Mouse (Mus musculus): ENCODE results near the gene Lrrc43. TPM values are rescaled to one million over a fixed set of nuclear protein-coding genes. Genes with fewer than 3 reads are reported as not detected.

Gene Lrrc43
- polyA plus RNA-seq, 1 experiment, result 3.8 TPM

- H3K4me3 ChIP-seq (replicated peaks; ENCODE audit: extremely low read depth, low read depth, low read length), result no peak overlapping the region
- TF ChIP-seq CTCF (IDR thresholded peaks at IDR 0.05; ENCODE audit: insufficient read depth, low read length) (no peak), POLR2A (IDR thresholded peaks at IDR 0.05; ENCODE audit: borderline replicate concordance, extremely low read depth, low read depth, low read length) (no peak)
- 61% methylated on average over 3 of the region's 3 CpGs for WGBS
- no peak for DNase-seq
- peaks cover 2% of the 10 kb centered on the region; the same call in 1 of the 2 replicates for H3K4me1 ChIP-seq (ENCODE audit: control insufficient read depth, insufficient read depth, low read length)
These were observed 23.0 kb downstream of the Lrrc43 start for GRCm38 (mm10) chr5:123512102-123512501.

- no peak overlapping the region for H3K4me3 ChIP-seq (replicated peaks; ENCODE audit: extremely low read depth, low read depth, low read length)
- WGBS, result 89% methylated on average over 5 of the region's 5 CpGs
- TF ChIP-seq POLR2A (IDR thresholded peaks at IDR 0.05; ENCODE audit: borderline replicate concordance, extremely low read depth, low read depth, low read length) (no peak), CTCF (IDR thresholded peaks at IDR 0.05; ENCODE audit: insufficient read depth, low read length) (no peak)
- H3K4me1 ChIP-seq (ENCODE audit: control insufficient read depth, insufficient read depth, low read length), result no peaks in the 10 kb centered on the region
- no peak for DNase-seq
These were observed 25.8 kb downstream of the Lrrc43 start for GRCm38 (mm10) chr5:123514871-123515270.

GRCm38 (mm10) chr5:123520666-123521065 is 31.6 kb downstream of the Lrrc43 start:
- Histone ChIP-seq H3K4me1 (ENCODE audit: control insufficient read depth, insufficient read depth, low read length) (peaks cover 4% of the 10 kb centered on the region), H3K4me3 (replicated peaks; ENCODE audit: extremely low read depth, low read depth, low read length) (no peak overlapping the region)
- no peak for DNase-seq
- 90% methylated on average over 9 of the region's 9 CpGs for WGBS
- no peak for TF ChIP-seq POLR2A (IDR thresholded peaks at IDR 0.05; ENCODE audit: borderline replicate concordance, extremely low read depth, low read depth, low read length)

- DNase-seq, result no peak
- H3K4me1 ChIP-seq (ENCODE audit: control insufficient read depth, insufficient read depth, low read length), result peaks cover 4% of the 10 kb centered on the region
- H3K4me3 ChIP-seq (replicated peaks; ENCODE audit: extremely low read depth, low read depth, low read length), result no peak overlapping the region
- 80% methylated on average over 1 of the region's 1 CpGs for WGBS
- no peak for TF ChIP-seq CTCF (IDR thresholded peaks at IDR 0.05; ENCODE audit: insufficient read depth, low read length)
- TF ChIP-seq POLR2A (IDR thresholded peaks at IDR 0.05; ENCODE audit: borderline replicate concordance, extremely low read depth, low read depth, low read length), result no peak
These were observed 32.5 kb downstream of the Lrrc43 start for GRCm38 (mm10) chr5:123521621-123522020.

GRCm38 (mm10) chr5:123522166-123522565 is 33.1 kb downstream of the Lrrc43 start:
- no peak overlapping the region for H3K4me3 ChIP-seq (replicated peaks; ENCODE audit: extremely low read depth, low read depth, low read length)
- WGBS, result 72% methylated on average over 1 of the region's 1 CpGs
- DNase-seq, result no peak
- peaks cover 4% of the 10 kb centered on the region for H3K4me1 ChIP-seq (ENCODE audit: control insufficient read depth, insufficient read depth, low read length)
- no peak for TF ChIP-seq CTCF (IDR thresholded peaks at IDR 0.05; ENCODE audit: insufficient read depth, low read length)
- TF ChIP-seq POLR2A (IDR thresholded peaks at IDR 0.05; ENCODE audit: borderline replicate concordance, extremely low read depth, low read depth, low read length), result no peak

- WGBS, result under 1% methylated on average over 82 of the region's 82 CpGs
- TF ChIP-seq POLR2A (IDR thresholded peaks at IDR 0.05; ENCODE audit: borderline replicate concordance, extremely low read depth, low read depth, low read length), result peak; percentile 96
- no peak for TF ChIP-seq CTCF (IDR thresholded peaks at IDR 0.05; ENCODE audit: insufficient read depth, low read length)
- Histone ChIP-seq H3K4me3 (replicated peaks; ENCODE audit: extremely low read depth, low read depth, low read length) (peak within 1 kb of the TSS; percentile 86), H3K4me1 (ENCODE audit: control insufficient read depth, insufficient read depth, low read length) (peaks cover 4% of the 10 kb centered on the region)
- peak; percentile 98 for DNase-seq
These were observed 34.7 kb downstream of the Lrrc43 start, which contains the start of gene Diablo for GRCm38 (mm10) chr5:123523692-123524392. Gene Diablo (minus strand): TSS chr5:123524176.

GRCm38 (mm10) chr5:123524393-123524750 is 35.3 kb downstream of the Lrrc43 start:
- H3K4me1 ChIP-seq (ENCODE audit: control insufficient read depth, insufficient read depth, low read length), result peaks cover 4% of the 10 kb centered on the region
- no peak for DNase-seq
- H3K4me3 ChIP-seq (replicated peaks; ENCODE audit: extremely low read depth, low read depth, low read length), result peak overlapping the region; percentile 86
- TF ChIP-seq POLR2A (IDR thresholded peaks at IDR 0.05; ENCODE audit: borderline replicate concordance, extremely low read depth, low read depth, low read length), result no peak
- WGBS, result 2% methylated on average over 27 of the region's 27 CpGs

- 77% methylated on average over 7 of the region's 7 CpGs for WGBS
- peaks cover 4% of the 10 kb centered on the region for H3K4me1 ChIP-seq (ENCODE audit: control insufficient read depth, insufficient read depth, low read length)
- peak within 1 kb of the TSS; percentile 86 for H3K4me3 ChIP-seq (replicated peaks; ENCODE audit: extremely low read depth, low read depth, low read length)
- DNase-seq, result no peak
- TF ChIP-seq CTCF (IDR thresholded peaks at IDR 0.05; ENCODE audit: insufficient read depth, low read length), result no peak
- no peak for TF ChIP-seq POLR2A (IDR thresholded peaks at IDR 0.05; ENCODE audit: borderline replicate concordance, extremely low read depth, low read depth, low read length)
These were observed 36.2 kb downstream of the Lrrc43 start, which contains the start of gene Gm49027 for GRCm38 (mm10) chr5:123525281-123525680. Gene Gm49027 (minus strand): TSS chr5:123525488.

GRCm38 (mm10) chr5:123525916-123526495 is 36.9 kb downstream of the Lrrc43 start:
- no peak for DNase-seq
- TF ChIP-seq CTCF (IDR thresholded peaks at IDR 0.05; ENCODE audit: insufficient read depth, low read length) (no peak), POLR2A (IDR thresholded peaks at IDR 0.05; ENCODE audit: borderline replicate concordance, extremely low read depth, low read depth, low read length) (no peak)
- Histone ChIP-seq H3K4me1 (ENCODE audit: control insufficient read depth, insufficient read depth, low read length) (peaks cover 4% of the 10 kb centered on the region), H3K4me3 (replicated peaks; ENCODE audit: extremely low read depth, low read depth, low read length) (no peak overlapping the region)
- 91% methylated on average over 9 of the region's 9 CpGs for WGBS

- WGBS, result 70% methylated on average over 7 of the region's 7 CpGs
- Histone ChIP-seq H3K4me1 (ENCODE audit: control insufficient read depth, insufficient read depth, low read length) (peaks cover 4% of the 10 kb centered on the region), H3K4me3 (replicated peaks; ENCODE audit: extremely low read depth, low read depth, low read length) (no peak overlapping the region)
- TF ChIP-seq CTCF (IDR thresholded peaks at IDR 0.05; ENCODE audit: insufficient read depth, low read length) (no peak), POLR2A (IDR thresholded peaks at IDR 0.05; ENCODE audit: borderline replicate concordance, extremely low read depth, low read depth, low read length) (no peak)
- no peak for DNase-seq
These were observed 39.5 kb downstream of the Lrrc43 start for GRCm38 (mm10) chr5:123528641-123529040.
